In genomic region chr8:7206596-7206995, GRCm38 (mm10) we compare ENCODE assay signal across 4 mouse cellular contexts.
"Had no signal": no experiment of that assay in that cellular context is flagged by ENCODE, and none has a peak within 500 bp of the region (broad histone marks: within the 10 kb centered on the region; RNA-seq: fewer than 3 reads in every experiment).

No protein-coding gene starts in this region.

- DNase-seq: kidney, adult 8-10 months; kidney, postnatal 25 days; layer of hippocampus, postnatal 36 days; thymus, postnatal 36 days had no signal
